Mouse (Mus musculus) CH12.LX (cell line): ENCODE results near the gene Fam222b.
"Not testable (repeated sequence)": the region's sequence is repeated elsewhere in the genome, so short reads cannot be mapped to it uniquely, and the experiment has no call there.

Experiments used
- CHD1 ChIP-seq: IDR thresholded peaks from 2 replicates; pipeline ENCODE4 v1.6.1; 2012; ENCODE audit warnings: low read depth, low read length, improper control_type of control experiment, inconsistent platforms
- CTCF ChIP-seq, 2 experiments: IDR thresholded peaks in 1 of 2; conservative IDR thresholded peaks in 1 of 2; 2 replicates each; pipeline ENCODE4 v1.5.1; 2011 to 2012; ENCODE audit warnings: low read depth in 2 of 2, low read length in 2 of 2, improper control_type of control experiment in 1 of 2, inconsistent platforms in 1 of 2, mild to moderate bottlenecking in 1 of 2, moderate library complexity in 1 of 2
- ELF1 ChIP-seq: IDR thresholded peaks from 2 replicates; pipeline ENCODE4 v1.6.1; 2014; ENCODE audit warnings: low read depth, mild to moderate bottlenecking, inconsistent platforms, low read length, improper control_type of control experiment
- EP300 ChIP-seq: IDR thresholded peaks from 2 replicates; pipeline ENCODE4 v1.6.1; 2011; ENCODE audit warnings: low read length, improper control_type of control experiment
- RCOR1 ChIP-seq: conservative IDR thresholded peaks from 2 replicates; pipeline ENCODE4 v1.6.1; 2012; ENCODE audit warnings: low read depth, mild to moderate bottlenecking, inconsistent platforms, low read length, improper control_type of control experiment
- USF1 ChIP-seq: IDR thresholded peaks from 2 replicates; pipeline ENCODE4 v1.6.1; 2014; ENCODE audit warnings: low read depth, mild to moderate bottlenecking, inconsistent platforms, low read length, improper control_type of control experiment
- ZMIZ1 ChIP-seq: IDR thresholded peaks from 2 replicates; pipeline ENCODE4 v1.6.1; 2012; ENCODE audit warnings: low read depth, mild to moderate bottlenecking, inconsistent platforms, low read length, improper control_type of control experiment

- not testable (repeated sequence) for TF ChIP-seq CHD1; CTCF (conservative IDR thresholded peaks at IDR 0.05 in 1 of 2, IDR thresholded peaks at IDR 0.05 in 1 of 2; ENCODE audit: low read depth in 2 of 2, low read length in 2 of 2); RCOR1; ELF1; USF1; ZMIZ1; EP300
These were observed 90.2 kb downstream of the Fam222b start for GRCm38 (mm10) chr11:78184702-78185101.
